Mouse (Mus musculus) heart, postnatal 4 days (tissue): ENCODE measurements around the gene Slf1. TPM values are rescaled to one million over a fixed set of nuclear protein-coding genes. Genes with fewer than 3 reads are reported as not detected.

Experiments used
- total RNA-seq, 2 experiments: library from RNA; stranded (reverse); gene quantifications; 2 replicates each; pipeline ENCODE4 v1.2.3; 2021

The Slf1 gene
- total RNA-seq, 2 experiments from 2014 or later: 19.0 to 21.4 TPM

Other genes starting within 250 kb of the Slf1 start
- gene 2210408I21Rik, start 67 bp upstream of the Slf1 start, total RNA-seq: 1 to 10 TPM; 6.9 to 7.4 TPM